Mouse (Mus musculus) kidney, embryonic 14.5 days (tissue): ENCODE results near the gene Cish. TPM values are rescaled to one million over a fixed set of nuclear protein-coding genes. Genes with fewer than 3 reads are reported as not detected.

Experiments
- polyA plus RNA-seq: library from polyadenylated mRNA; unstranded; fragments of >200 nt; fragmentation: Nextera tagmentation; extraction: Ambion mirVana; gene quantifications from 2 replicates; pipeline ENCODE4 v1.2.1, GENCODE M21; 2014

The Cish gene
- polyA plus RNA-seq, 1 experiment from 2014 or later, result 7.1 TPM

Other genes starting within 250 kb of the Cish start
- 0.23 and 0.93 TPM in 2 replicates for gene Dock3, start 64.1 kb upstream of the Cish start, polyA plus RNA-seq
- gene Mapkapk3, start 6.1 kb upstream of the Cish start, polyA plus RNA-seq, result 3.8 and 6.5 TPM in 2 replicates
- gene Hemk1, start 42.3 kb downstream of the Cish start, polyA plus RNA-seq, result 9.7 and 11.3 TPM in 2 replicates
- 0.31 and 0.43 TPM in 2 replicates for gene 6430571L13Rik, start 44.6 kb downstream of the Cish start, polyA plus RNA-seq
- gene Cacna2d2, start 103.6 kb downstream of the Cish start, polyA plus RNA-seq, result 0.77 and 0.87 TPM in 2 replicates
- gene Tmem115, start 237.9 kb downstream of the Cish start, polyA plus RNA-seq, result 45.0 and 49.9 TPM in 2 replicates
- 28.7 and 32.3 TPM in 2 replicates for gene Cyb561d2, start 246.2 kb downstream of the Cish start, polyA plus RNA-seq
- gene Nprl2, start 246.2 kb downstream of the Cish start, polyA plus RNA-seq, result 41.0 and 48.6 TPM in 2 replicates